Mouse (Mus musculus) G1E (cell line): ENCODE measurements around the gene Gnb3. TPM values are rescaled to one million over a fixed set of nuclear protein-coding genes. Genes with fewer than 3 reads are reported as not detected.
A peak's percentile ranks its signal among the peaks of the same experiment; 100 is the strongest.

ENCODE experiments used
- ATAC-seq: 2 replicates; pipeline ENCODE4 v1.8.0; 2016; ENCODE audit warnings: mild to moderate bottlenecking; ENCODE audit not compliant: insufficient number of reproducible peaks, poor library complexity, low FRiP score, severe bottlenecking; ENCODE audit errors: extremely low read depth
- DNase-seq: peaks from one replicate; pipeline ENCODE4 v3.0.0; 2012; ENCODE audit warnings: low spot score
- H3K27me3 ChIP-seq: 2 replicates; pipeline ENCODE4 v1.6.1; 2012; ENCODE audit warnings: mild to moderate bottlenecking, low read length, inconsistent platforms; ENCODE audit not compliant: insufficient read depth
- H3K36me3 ChIP-seq: replicated peaks from 2 replicates; pipeline ENCODE3; 2012; ENCODE audit warnings: mild to moderate bottlenecking, inconsistent platforms
- H3K4me1 ChIP-seq: 2 replicates; pipeline ENCODE4 v1.6.1; 2012; ENCODE audit warnings: low read depth, low read length, inconsistent platforms, mixed read lengths; ENCODE audit not compliant: insufficient read depth
- H3K4me3 ChIP-seq: 2 replicates; pipeline ENCODE4 v1.5.1; 2012; ENCODE audit warnings: low read depth, mild to moderate bottlenecking, inconsistent platforms, low read length, moderate library complexity, mixed read lengths
- H3K9me3 ChIP-seq: replicated peaks from 2 replicates; pipeline ENCODE4 v1.6.1; 2012; ENCODE audit warnings: inconsistent platforms
- CTCF ChIP-seq: IDR thresholded peaks from 2 replicates; pipeline ENCODE4 v1.5.1; 2012; ENCODE audit warnings: low read depth, low read length, inconsistent platforms, mixed read lengths
- GATA1 ChIP-seq: IDR thresholded peaks from 2 replicates; pipeline ENCODE4 v1.6.1; 2012; ENCODE audit warnings: borderline replicate concordance, low read length, inconsistent platforms, mixed read lengths
- GATA2 ChIP-seq: IDR thresholded peaks from 2 replicates; pipeline ENCODE4 v1.6.1; 2012; ENCODE audit warnings: low read depth, low read length, inconsistent platforms, borderline replicate concordance
- POLR2AphosphoS5 ChIP-seq: IDR thresholded peaks from 2 replicates; pipeline ENCODE4 v1.6.1; 2012; ENCODE audit warnings: low read depth, low read length, inconsistent platforms; ENCODE audit not compliant: insufficient replicate concordance
- TAL1 ChIP-seq: conservative IDR thresholded peaks from 2 replicates; pipeline ENCODE4 v1.6.1; 2012; ENCODE audit warnings: low read depth, low read length, inconsistent platforms, mixed read lengths
- polyA plus RNA-seq: library from polyadenylated mRNA; stranded (reverse); fragments of >175 nt; gene quantifications from 2 replicates; pipeline ENCODE4 v1.2.3, GENCODE M21; 2012
- total RNA-seq, 2 experiments: library from RNA; stranded (forward) in 1 of 2; stranded (reverse) in 1 of 2; fragments of 200-1000 nt in 1 of 2; fragments of >200 nt in 1 of 2; fragmentation: Nextera tagmentation in 1 of 2; gene quantifications; 2 replicates each; pipeline ENCODE4 v1.2.3; 2014 to 2017

Gene Gnb3
- total RNA-seq (2014; fragmentation: Nextera tagmentation) (1.1 TPM in 1 of 2 replicates, not detected in the other), total RNA-seq (2017) (not detected in 2 replicates), polyA plus RNA-seq (not detected in 2 replicates)

GRCm38 (mm10) chr6:124840241-124841167 is at the start of gene Gnb3:
Gnb3 (minus strand) TSS chr6:124840275.
- H3K9me3 ChIP-seq: no peaks in the 10 kb centered on the region
- H3K4me1 ChIP-seq: peaks cover 18% of the 10 kb centered on the region
- H3K4me3 ChIP-seq: peak within 1 kb of the TSS; percentile 38; the same call in 1 of the 2 replicates
- H3K27me3 ChIP-seq: peaks cover 52% of the 10 kb centered on the region
- TF ChIP-seq POLR2AphosphoS5: no peak
- ATAC-seq (peak; percentile 37), DNase-seq (peak; percentile 50)
- H3K36me3 ChIP-seq: peaks cover 18% of the 10 kb centered on the region

GRCm38 (mm10) chr6:124888555-124889125 is 48.6 kb upstream of the Gnb3 start:
- ATAC-seq (no peak), DNase-seq (no peak)
- H3K27me3 ChIP-seq: peaks cover 34% of the 10 kb centered on the region
- no peaks in the 10 kb centered on the region for H3K4me1 ChIP-seq
- H3K4me3 ChIP-seq: no peak overlapping the region
- no peaks in the 10 kb centered on the region for H3K9me3 ChIP-seq
- TF ChIP-seq POLR2AphosphoS5 (no peak), CTCF (no peak), GATA1 (no peak), TAL1 (no peak), GATA2 (no peak)
- no peaks in the 10 kb centered on the region for H3K36me3 ChIP-seq

- TF ChIP-seq POLR2AphosphoS5: no peak
- TF ChIP-seq TAL1: no peak
- TF ChIP-seq CTCF: no peak
- TF ChIP-seq GATA1: no peak
- TF ChIP-seq GATA2: no peak
- Histone ChIP-seq H3K4me3 (no peak within 1 kb of the TSS), H3K9me3 (no peaks in the 10 kb centered on the region), H3K36me3 (no peaks in the 10 kb centered on the region), H3K4me1 (no peaks in the 10 kb centered on the region), H3K27me3 (peaks cover 37% of the 10 kb centered on the region)
- ATAC-seq (no peak), DNase-seq (no peak)
Observed at GRCm38 (mm10) chr6:124887986-124888385, 47.9 kb upstream of the Gnb3 start, which contains the start of gene Cd4. Cd4 (minus strand) TSS chr6:124888221.

- Histone ChIP-seq H3K36me3 (no peaks in the 10 kb centered on the region), H3K4me1 (peaks cover 2% of the 10 kb centered on the region; the same call in 1 of the 2 replicates), H3K9me3 (no peaks in the 10 kb centered on the region), H3K4me3 (no peak overlapping the region), H3K27me3 (peaks cover 42% of the 10 kb centered on the region)
- DNase-seq (no peak), ATAC-seq (no peak)
- TF ChIP-seq GATA2 (no peak), POLR2AphosphoS5 (no peak), GATA1 (no peak), TAL1 (no peak), CTCF (no peak)
Observed at GRCm38 (mm10) chr6:124885956-124886381, 45.9 kb upstream of the Gnb3 start.

GRCm38 (mm10) chr6:124884714-124885500 is 44.8 kb upstream of the Gnb3 start:
- no peak for DNase-seq
- H3K4me1 ChIP-seq: peaks cover 2% of the 10 kb centered on the region; the same call in 1 of the 2 replicates
- no peaks in the 10 kb centered on the region for H3K36me3 ChIP-seq
- TF ChIP-seq TAL1: no peak
- TF ChIP-seq POLR2AphosphoS5: no peak
- H3K4me3 ChIP-seq: no peak overlapping the region
- no peaks in the 10 kb centered on the region for H3K9me3 ChIP-seq
- H3K27me3 ChIP-seq: peaks cover 42% of the 10 kb centered on the region
- no peak for ATAC-seq

- H3K4me3 ChIP-seq: no peak overlapping the region
- no peak for ATAC-seq
- TF ChIP-seq POLR2AphosphoS5 (no peak), TAL1 (no peak), CTCF (no peak), GATA1 (no peak), GATA2 (no peak)
- peaks cover 35% of the 10 kb centered on the region for H3K27me3 ChIP-seq
- no peaks in the 10 kb centered on the region for H3K9me3 ChIP-seq
- peaks cover 2% of the 10 kb centered on the region; the same call in 1 of the 2 replicates for H3K4me1 ChIP-seq
- H3K36me3 ChIP-seq: no peaks in the 10 kb centered on the region
- DNase-seq: no peak
Observed at GRCm38 (mm10) chr6:124883351-124883750, 43.3 kb upstream of the Gnb3 start.
